Mouse (Mus musculus) midbrain, postnatal 0 days (tissue): Measurements from ENCODE around the gene Nudt22. TPM values are rescaled to one million over a fixed set of nuclear protein-coding genes. Genes with fewer than 3 reads are reported as not detected.
A peak's percentile ranks its signal among the peaks of the same experiment; 100 is the strongest.

Experiments used
- ATAC-seq: fragments of 200-750 bp; cut with Nextera tagmentation; 2 replicates; pipeline ENCODE4 v1.8.0; 2017; ENCODE audit warnings: moderate number of reproducible peaks, mild to moderate bottlenecking, moderate TSS enrichment, moderate library complexity; ENCODE audit not compliant: low FRiP score
- DNase-seq: peaks from one replicate; pipeline ENCODE4 v3.0.0-alpha.2; 2015; ENCODE audit warnings: low spot score
- H3K27ac ChIP-seq: fragments of 300-500 bp; sonication (generic); 2 replicates; pipeline ENCODE4 v1.5.1; 2014; ENCODE audit warnings: low read depth, mild to moderate bottlenecking, low read length, mixed read lengths
- H3K27me3 ChIP-seq: fragments of 300-500 bp; sonication (generic); 2 replicates; pipeline ENCODE4 v1.6.1; 2014; ENCODE audit warnings: low read length, control low read depth, mixed read lengths; ENCODE audit not compliant: insufficient read depth
- H3K36me3 ChIP-seq: fragments of 300-500 bp; sonication (generic); 2 replicates; pipeline ENCODE4 v1.6.1; 2014; ENCODE audit warnings: low read length, control low read depth, mixed read lengths; ENCODE audit not compliant: insufficient read depth
- H3K4me1 ChIP-seq: fragments of 300-500 bp; sonication (generic); 2 replicates; pipeline ENCODE4 v1.6.1; 2014; ENCODE audit warnings: mild to moderate bottlenecking, control low read depth, antibody characterized with exemption, low read length, mixed read lengths; ENCODE audit not compliant: insufficient read depth
- H3K4me2 ChIP-seq: fragments of 300-500 bp; sonication (generic); 2 replicates; pipeline ENCODE4 v1.6.1; 2014; ENCODE audit warnings: low read depth, mild to moderate bottlenecking, low read length, mixed read lengths; ENCODE audit not compliant: poor library complexity, severe bottlenecking
- H3K4me3 ChIP-seq: fragments of 300-500 bp; sonication (generic); 2 replicates; pipeline ENCODE4 v1.5.1; 2014; ENCODE audit warnings: low read depth, mild to moderate bottlenecking, low read length, moderate library complexity
- H3K9ac ChIP-seq: fragments of 300-500 bp; sonication (generic); replicated peaks from 2 replicates; pipeline ENCODE4 v1.6.1; 2014; ENCODE audit warnings: mild to moderate bottlenecking, low read length, moderate library complexity, mixed read lengths; ENCODE audit not compliant: poor library complexity, severe bottlenecking
- H3K9me3 ChIP-seq: fragments of 300-500 bp; sonication (generic); 2 replicates; pipeline ENCODE4 v1.6.1; 2016; ENCODE audit warnings: low read length, control low read depth
- CTCF ChIP-seq: IDR thresholded peaks from 2 replicates; pipeline ENCODE4 v1.5.1; 2016; ENCODE audit warnings: antibody characterized with exemption, mild to moderate bottlenecking
- WGBS: fragments of 180-500 bp; shearing (Covaris S2); extraction: QIAGEN DNeasy Blood & Tissue Kit; methylation state at CpG from one replicate; pipeline ENCODE4 v1.1.7; 2014; 5-methylcytosine and 5-hydroxymethylcytosine counted together
- polyA plus RNA-seq: library from polyadenylated mRNA; unstranded; fragments of >200 nt; fragmentation: Nextera tagmentation; extraction: Ambion mirVana; gene quantifications from 2 replicates; pipeline ENCODE4 v1.2.1, GENCODE M21; 2015
- total RNA-seq: library from RNA; depleted of rRNA; stranded (reverse); fragments of >200 nt; gene quantifications from 2 replicates; pipeline ENCODE4 v1.2.3, GENCODE M21; 2014

Nudt22 gene
- total and polyA plus RNA-seq, 2 experiments from 2014 or later = 17.8 to 19.6 TPM

- H3K4me1 ChIP-seq = peaks cover 6% of the 10 kb centered on the region; the same call in 1 of the 2 replicates
- no peak for TF ChIP-seq CTCF
- H3K4me3 ChIP-seq = no peak overlapping the region
- H3K36me3 ChIP-seq = peaks cover 3% of the 10 kb centered on the region
- H3K4me2 ChIP-seq = no peak overlapping the region
- DNase-seq (no peak), ATAC-seq (no peak)
- H3K9me3 ChIP-seq = no peaks in the 10 kb centered on the region
- no peak overlapping the region for H3K27ac ChIP-seq
- H3K27me3 ChIP-seq = peaks cover 11% of the 10 kb centered on the region
- H3K9ac ChIP-seq = no peak overlapping the region
- 82% methylated on average over 13 of the region's 13 CpGs for WGBS
These were observed 23.5 kb downstream of the Nudt22 start for GRCm38 (mm10) chr19:6972247-6972917.

GRCm38 (mm10) chr19:6971644-6972043, 24.3 kb downstream of the Nudt22 start:
- no peak overlapping the region for H3K9ac ChIP-seq
- no peak for ATAC-seq
- H3K27me3 ChIP-seq = peaks cover 11% of the 10 kb centered on the region
- no peak overlapping the region for H3K4me2 ChIP-seq
- no peak overlapping the region for H3K4me3 ChIP-seq
- no peaks in the 10 kb centered on the region for H3K36me3 ChIP-seq
- peaks cover 5% of the 10 kb centered on the region; the same call in 1 of the 2 replicates for H3K4me1 ChIP-seq
- no peaks in the 10 kb centered on the region for H3K9me3 ChIP-seq
- WGBS = 54% methylated on average over 6 of the region's 6 CpGs
- no peak overlapping the region for H3K27ac ChIP-seq
- TF ChIP-seq CTCF = no peak
- no peak for DNase-seq

GRCm38 (mm10) chr19:6970460-6971085, 25.3 kb downstream of the Nudt22 start:
- Histone ChIP-seq H3K27ac (no peak overlapping the region), H3K4me1 (peaks cover under 1% of the 10 kb centered on the region; the same call in 1 of the 2 replicates), H3K9me3 (no peaks in the 10 kb centered on the region), H3K27me3 (peaks cover 11% of the 10 kb centered on the region), H3K36me3 (no peaks in the 10 kb centered on the region), H3K4me3 (peak overlapping the region; percentile 31; the same call in 1 of the 2 replicates), H3K9ac (peak overlapping the region; percentile 29; the same call in 1 of the 2 replicates), H3K4me2 (no peak overlapping the region; the same call in 1 of the 2 replicates)
- DNase-seq (no peak), ATAC-seq (no peak)
- WGBS = 14% methylated on average over 11 of the region's 11 CpGs
- TF ChIP-seq CTCF = no peak

- no peak for ATAC-seq
- Histone ChIP-seq H3K4me2 (peak overlapping the region; percentile 43), H3K9ac (peak overlapping the region; percentile 29; the same call in 1 of the 2 replicates)
These were observed 26.1 kb downstream of the Nudt22 start for GRCm38 (mm10) chr19:6969665-6970381.

GRCm38 (mm10) chr19:6969291-6969664, 26.6 kb downstream of the Nudt22 start:
- DNase-seq (no peak), ATAC-seq (no peak)
- no peaks in the 10 kb centered on the region for H3K9me3 ChIP-seq
- H3K4me1 ChIP-seq = no peaks in the 10 kb centered on the region
- no peaks in the 10 kb centered on the region for H3K36me3 ChIP-seq
- no peak for TF ChIP-seq CTCF
- no peak overlapping the region for H3K27ac ChIP-seq
- H3K9ac ChIP-seq = no peak overlapping the region
- peak overlapping the region; percentile 43 for H3K4me2 ChIP-seq
- H3K4me3 ChIP-seq = peak overlapping the region; percentile 31
- WGBS = 2% methylated on average over 20 of the region's 20 CpGs
- H3K27me3 ChIP-seq = peaks cover 11% of the 10 kb centered on the region

More at GRCm38 (mm10) chr19:6969665-6970381, 26.1 kb downstream of the Nudt22 start:
- peak; percentile 26 for DNase-seq
- peak overlapping the region; percentile 31 for H3K4me3 ChIP-seq
- 1% methylated on average over 53 of the region's 55 CpGs for WGBS
- H3K4me1 ChIP-seq = no peaks in the 10 kb centered on the region
- H3K27me3 ChIP-seq = peaks cover 11% of the 10 kb centered on the region
- no peaks in the 10 kb centered on the region for H3K9me3 ChIP-seq
- peak; percentile 64 for TF ChIP-seq CTCF
- H3K27ac ChIP-seq = no peak overlapping the region
- no peaks in the 10 kb centered on the region for H3K36me3 ChIP-seq
